Mouse (Mus musculus): ENCODE results near the gene Npvf.

GRCm38 (mm10) chr6:50640377-50640776 is 13.9 kb downstream of the Npvf start:
- TF ChIP-seq CTCF (IDR thresholded peaks at IDR 0.05 in 2 of 3, conservative IDR thresholded peaks at IDR 0.05 in 1 of 3; ENCODE audit: control insufficient read depth in 1 of 3, insufficient read depth in 1 of 3, low read depth in 2 of 3, low read length in 3 of 3, poor library complexity in 1 of 3, severe bottlenecking in 1 of 3) (no peak), ZC3H11A (IDR thresholded peaks at IDR 0.05; ENCODE audit: low read depth, low read length) (no peak), EP300 (IDR thresholded peaks at IDR 0.05; ENCODE audit: low read depth in 1 of 2, low read length in 2 of 2) (no peak), POLR2A (IDR thresholded peaks at IDR 0.05; ENCODE audit: control insufficient read depth in 1 of 2, insufficient read depth in 1 of 2, low read depth in 1 of 2, low read length in 2 of 2, poor library complexity in 1 of 2) (no peak), MAZ (IDR thresholded peaks at IDR 0.05; ENCODE audit: low read depth, low read length) (no peak)

All from MEL (cell line).